Mouse (Mus musculus) bone marrow macrophage, adult 2 months (primary cell): ENCODE results near the gene Tmem169. TPM values are rescaled to one million over a fixed set of nuclear protein-coding genes. Genes with fewer than 3 reads are reported as not detected.

Source experiments
- H3K27ac ChIP-seq: 2 replicates; pipeline ENCODE4 v1.5.1; 2012; ENCODE audit warnings: low read depth, low read length; ENCODE audit not compliant: insufficient read depth
- H3K4me1 ChIP-seq: 2 replicates; pipeline ENCODE4 v1.6.1; 2012; ENCODE audit warnings: low read length; ENCODE audit not compliant: control insufficient read depth, insufficient read depth
- H3K4me3 ChIP-seq: 2 replicates; pipeline ENCODE4 v1.5.1; 2012; ENCODE audit warnings: mild to moderate bottlenecking, low read length, moderate library complexity; ENCODE audit not compliant: insufficient read depth
- CTCF ChIP-seq: IDR thresholded peaks from 2 replicates; pipeline ENCODE4 v1.5.1; 2012; ENCODE audit warnings: low read depth, mild to moderate bottlenecking, low read length, moderate library complexity
- POLR2A ChIP-seq: IDR thresholded peaks from 2 replicates; pipeline ENCODE4 v1.6.1; 2012; ENCODE audit warnings: mild to moderate bottlenecking, low read depth, low read length, borderline replicate concordance
- polyA plus RNA-seq: library from polyadenylated mRNA; stranded (reverse); fragments of >200 nt; gene quantifications from 2 replicates; pipeline ENCODE4 v1.2.4, GENCODE M21; 2012; ENCODE audit not compliant: missing spikeins, insufficient read depth, insufficient read length

Gene Tmem169
- polyA plus RNA-seq, 1 experiment: not detected

- peaks cover 17% of the 10 kb centered on the region; the same call in 1 of the 2 replicates for H3K4me1 ChIP-seq
- H3K4me3 ChIP-seq: no peak overlapping the region
- no peak overlapping the region for H3K27ac ChIP-seq
- TF ChIP-seq CTCF (no peak), POLR2A (no peak)
Measured at GRCm38 (mm10) chr1:72251806-72252205, 32.4 kb upstream of the Tmem169 start.

DNA sequence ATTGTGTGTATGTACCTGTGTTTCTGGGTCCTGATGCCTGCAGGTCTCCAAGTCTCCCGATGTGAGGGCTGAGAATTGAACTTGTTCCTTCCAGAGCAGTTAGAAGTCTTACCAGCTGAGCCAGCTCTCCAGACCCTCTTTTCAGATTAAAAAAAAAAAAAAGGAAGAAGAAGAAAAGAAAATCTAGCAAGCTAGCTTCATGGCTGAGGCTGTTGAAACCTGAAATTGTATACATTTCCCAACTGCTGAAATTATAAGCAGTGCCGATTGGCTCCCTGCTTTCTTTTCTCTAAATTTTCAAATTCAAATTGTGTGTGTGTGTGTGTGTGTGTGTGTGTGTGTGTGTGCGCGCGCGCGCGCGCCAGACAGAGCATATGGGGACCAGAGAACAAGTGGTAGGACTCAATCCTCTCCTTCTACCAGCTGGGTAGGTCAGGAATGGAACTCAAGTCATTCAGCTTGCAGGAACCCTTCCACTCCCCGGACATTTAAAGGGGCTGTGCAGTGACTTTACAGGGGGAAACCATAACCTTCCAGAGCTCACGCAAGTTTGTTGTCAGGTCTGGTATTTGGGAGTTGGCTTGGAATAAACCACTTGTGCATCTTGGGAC, 30.2 kb upstream of the Tmem169 start:
- H3K4me3 ChIP-seq: peak overlapping the region; percentile 64
- peak overlapping the region; percentile 32; the same call in 1 of the 2 replicates for H3K27ac ChIP-seq
- TF ChIP-seq CTCF: no peak
- TF ChIP-seq POLR2A: no peak
- H3K4me1 ChIP-seq: peaks cover 17% of the 10 kb centered on the region; the same call in 1 of the 2 replicates

DNA sequence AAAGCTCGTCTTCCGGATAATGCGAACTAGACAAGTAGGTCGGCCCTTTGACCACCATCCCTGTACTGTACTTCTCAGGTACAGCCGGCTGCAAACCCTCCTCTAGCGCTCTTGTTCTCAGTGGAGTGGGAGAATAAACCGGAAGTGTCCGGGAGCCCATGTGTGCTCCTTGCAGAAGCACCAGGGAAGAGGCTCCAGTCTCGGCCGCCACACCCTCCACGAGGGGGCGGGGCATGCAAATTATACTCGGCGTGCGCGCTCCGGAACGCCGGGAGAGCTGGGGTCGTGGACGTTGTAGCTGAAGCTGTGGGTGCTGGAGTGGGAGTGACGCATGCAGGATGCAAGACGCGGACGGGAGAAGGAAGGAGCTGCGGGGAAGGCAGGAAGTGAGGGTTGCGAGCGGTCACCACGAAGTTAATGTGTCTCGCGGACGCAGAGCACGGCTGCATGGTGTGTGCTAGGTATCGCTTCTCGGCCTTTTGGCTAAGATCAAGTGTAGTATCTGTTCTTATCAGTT, 29.6 kb upstream of the Tmem169 start:
- TF ChIP-seq POLR2A: no peak
- TF ChIP-seq CTCF: no peak
- Histone ChIP-seq H3K4me3 (peak overlapping the region; percentile 64), H3K27ac (peak overlapping the region; percentile 94), H3K4me1 (peaks cover 18% of the 10 kb centered on the region; the same call in 1 of the 2 replicates)

- peak overlapping the region; percentile 64 for H3K4me3 ChIP-seq
- peak overlapping the region; percentile 94; the same call in 1 of the 2 replicates for H3K27ac ChIP-seq
- no peak; the same call in 1 of the 2 replicates for TF ChIP-seq POLR2A
- TF ChIP-seq CTCF: no peak
- peaks cover 18% of the 10 kb centered on the region; the same call in 1 of the 2 replicates for H3K4me1 ChIP-seq
Measured at GRCm38 (mm10) chr1:72255062-72255853, 28.9 kb upstream of the Tmem169 start.

GRCm38 (mm10) chr1:72255854-72256175, 28.4 kb upstream of the Tmem169 start:
- Histone ChIP-seq H3K4me1 (peaks cover 18% of the 10 kb centered on the region; the same call in 1 of the 2 replicates), H3K4me3 (no peak overlapping the region), H3K27ac (no peak overlapping the region)
- TF ChIP-seq CTCF: no peak
- TF ChIP-seq POLR2A: no peak

DNA sequence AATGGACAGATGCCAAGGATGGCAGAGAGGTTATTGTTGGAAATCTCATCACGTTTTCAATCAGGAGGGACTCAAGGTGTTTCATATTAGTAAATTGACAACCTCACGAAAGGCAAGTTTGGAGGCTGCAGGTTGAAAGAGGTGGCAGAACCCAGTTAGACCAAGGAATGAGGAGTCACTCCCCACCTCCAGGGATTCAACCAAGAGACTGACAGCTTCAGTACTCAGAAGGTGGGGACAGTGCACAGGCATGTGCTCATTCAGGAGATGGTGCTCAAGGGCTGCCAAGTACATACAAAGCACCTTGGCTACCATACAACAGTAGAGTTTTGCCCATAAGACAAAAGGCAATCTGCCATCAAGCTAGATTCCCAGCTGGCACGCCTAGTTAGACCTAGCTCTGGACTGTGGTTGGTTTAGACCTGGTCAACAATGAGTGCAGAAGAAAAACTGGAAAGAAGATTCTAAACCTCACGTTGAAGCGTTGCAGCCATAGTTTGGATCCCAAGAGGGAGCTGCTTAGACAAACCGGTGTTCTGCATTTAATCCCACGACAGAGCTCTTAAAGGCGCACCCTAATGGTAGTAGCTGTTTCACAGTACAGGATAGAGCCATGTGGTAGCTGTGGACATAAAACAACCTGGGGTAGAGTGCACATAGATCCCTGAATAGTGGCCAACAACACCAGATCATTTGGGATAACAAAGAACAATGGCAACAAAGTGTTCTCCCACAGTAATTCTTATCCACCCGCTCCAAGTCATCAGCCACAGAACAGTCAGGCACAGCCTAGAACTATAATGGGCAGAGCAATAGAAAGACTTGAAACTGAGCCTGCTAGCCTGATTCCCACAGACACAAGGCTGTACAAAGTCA, 27.6 kb upstream of the Tmem169 start:
- no peak overlapping the region for H3K4me3 ChIP-seq
- H3K4me1 ChIP-seq: peaks cover 18% of the 10 kb centered on the region; the same call in 1 of the 2 replicates
- TF ChIP-seq CTCF: no peak
- no peak for TF ChIP-seq POLR2A
- H3K27ac ChIP-seq: no peak overlapping the region

- Histone ChIP-seq H3K4me3 (no peak overlapping the region), H3K4me1 (peaks cover 9% of the 10 kb centered on the region), H3K27ac (no peak overlapping the region)
- no peak for TF ChIP-seq POLR2A
- no peak for TF ChIP-seq CTCF
Measured at GRCm38 (mm10) chr1:72263099-72263498, 21.1 kb upstream of the Tmem169 start.

DNA sequence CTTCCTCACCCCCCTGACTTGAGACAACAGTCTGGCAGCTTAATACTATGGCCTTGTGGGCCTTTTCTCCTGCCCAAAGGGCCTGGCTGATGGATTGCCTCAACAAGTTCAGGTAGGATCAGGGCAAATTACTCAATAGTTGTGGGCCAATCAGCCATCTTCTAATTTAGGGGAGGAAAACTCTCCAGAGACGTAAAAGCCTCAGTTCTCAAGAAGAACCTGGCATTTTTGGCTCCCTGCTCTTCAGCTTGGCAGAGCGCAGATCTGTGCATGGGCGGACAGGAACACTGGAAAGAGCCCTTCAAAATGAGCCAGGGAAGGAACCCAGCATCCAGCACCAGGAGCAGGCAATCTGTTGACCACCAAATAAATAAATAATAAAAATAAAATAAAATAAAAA, 6.1 kb upstream of the Tmem169 start:
- Histone ChIP-seq H3K27ac (no peak overlapping the region), H3K4me3 (no peak overlapping the region), H3K4me1 (peaks cover 10% of the 10 kb centered on the region)
- TF ChIP-seq CTCF (no peak), POLR2A (no peak)

GRCm38 (mm10) chr1:72282604-72283003, 1.6 kb upstream of the Tmem169 start:
- no peak overlapping the region for H3K27ac ChIP-seq
- TF ChIP-seq CTCF: no peak
- TF ChIP-seq POLR2A: no peak
- peaks cover 13% of the 10 kb centered on the region for H3K4me1 ChIP-seq
- H3K4me3 ChIP-seq: no peak overlapping the region

DNA sequence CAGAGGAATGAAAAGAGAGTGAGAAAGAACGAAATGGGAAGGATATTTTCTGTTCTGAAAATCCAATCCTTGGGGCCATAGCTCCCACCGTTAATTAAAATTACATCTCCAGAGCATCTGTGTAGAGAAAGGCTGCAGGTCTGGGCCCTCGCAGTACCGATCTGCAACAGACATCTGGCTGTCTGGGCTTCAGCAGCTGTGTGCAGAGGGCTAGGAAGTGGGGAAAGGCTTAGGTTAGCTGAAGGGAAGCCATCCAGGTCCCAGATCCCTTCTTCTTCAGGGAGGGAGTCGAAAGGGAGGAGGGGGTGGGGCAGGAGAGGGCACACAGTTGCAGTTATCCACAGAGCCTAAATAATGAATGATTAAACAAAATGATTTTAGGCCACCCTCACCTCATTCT, 370 bp downstream of the Tmem169 start:
- Histone ChIP-seq H3K27ac (no peak overlapping the region), H3K4me3 (no peak overlapping the region)
- TF ChIP-seq CTCF (no peak), POLR2A (no peak)

More for the DNA sequence above, 370 bp downstream of the Tmem169 start:
- peaks cover 13% of the 10 kb centered on the region for H3K4me1 ChIP-seq
